In genomic region chr9:116206901-116207300, GRCm38 (mm10) we compare ENCODE assay signal across 25 mouse cellular contexts.
"Had no signal": no experiment of that assay in that cellular context is flagged by ENCODE, and none has a peak within 500 bp of the region (broad histone marks: within the 10 kb centered on the region; RNA-seq: fewer than 3 reads in every experiment).

No protein-coding gene starts in this region.

- H3K9me3 ChIP-seq: forebrain, embryonic 15.5 days; heart, embryonic 10.5 days; intestine, embryonic 15.5 days; kidney, embryonic 15.5 days; liver, embryonic 13.5 days; liver, embryonic 15.5 days had no signal

- H3K9ac ChIP-seq: forebrain, embryonic 15.5 days; forebrain, postnatal 0 days; heart, embryonic 12.5 days; intestine, embryonic 15.5 days; kidney, embryonic 15.5 days; liver, embryonic 13.5 days; liver, embryonic 15.5 days had no signal

- H3K27me3 ChIP-seq: forebrain, embryonic 15.5 days; heart, embryonic 12.5 days; intestine, embryonic 15.5 days; kidney, embryonic 15.5 days; liver, embryonic 13.5 days; liver, embryonic 15.5 days had no signal

- ATAC-seq: forebrain, embryonic 15.5 days; forebrain, postnatal 0 days; hindbrain, embryonic 16.5 days; inflammation-experienced regulatory T-cells, adult 6 months; intestine, embryonic 15.5 days; intestine, postnatal 0 days had no signal

- H3K4me2 ChIP-seq: forebrain, embryonic 15.5 days; heart, embryonic 12.5 days; intestine, embryonic 15.5 days; kidney, embryonic 15.5 days; liver, embryonic 11.5 days; liver, embryonic 13.5 days; liver, embryonic 15.5 days had no signal

- H3K4me3 ChIP-seq: forebrain, embryonic 15.5 days; heart, embryonic 10.5 days; heart, embryonic 12.5 days; hindbrain, embryonic 10.5 days; intestine, embryonic 15.5 days; kidney, embryonic 15.5 days; layer of hippocampus, adult 2 months; left cerebral cortex, adult 2 months; liver, embryonic 13.5 days; liver, embryonic 15.5 days had no signal

- H3K36me3 ChIP-seq: forebrain, embryonic 15.5 days; heart, embryonic 10.5 days; heart, embryonic 12.5 days; hindbrain, embryonic 10.5 days; intestine, embryonic 15.5 days; kidney, embryonic 15.5 days; liver, embryonic 13.5 days; liver, embryonic 15.5 days had no signal

- H3K27ac ChIP-seq: forebrain, embryonic 15.5 days; heart, embryonic 10.5 days; hindbrain, embryonic 10.5 days; intestine, embryonic 15.5 days; kidney, embryonic 15.5 days; layer of hippocampus, adult 2 months; left cerebral cortex, adult 2 months; liver, embryonic 13.5 days; liver, embryonic 15.5 days had no signal

- DNase-seq: forebrain, postnatal 0 days; gastrocnemius, postnatal 14 days; heart, adult 18-20 months; heart, postnatal 10 days; heart, postnatal 4 days; kidney, adult 18-20 months; kidney, adult 8-10 months; kidney, postnatal 10 days; kidney, postnatal 25 days; kidney, postnatal 4 days; liver; liver, embryonic 13.5 days had no signal

- H3K4me1 ChIP-seq: forebrain, embryonic 15.5 days; heart, embryonic 10.5 days; heart, embryonic 12.5 days; hindbrain, embryonic 10.5 days; intestine, embryonic 15.5 days; liver, embryonic 13.5 days; liver, embryonic 15.5 days had no signal
